Mouse (Mus musculus) bone marrow macrophage, adult 2 months (primary cell): ENCODE measurements around the gene Nebl.

Experiments used
- CTCF ChIP-seq: IDR thresholded peaks from 2 replicates; pipeline ENCODE4 v1.5.1; 2012; ENCODE audit warnings: low read depth, mild to moderate bottlenecking, low read length, moderate library complexity
- POLR2A ChIP-seq: IDR thresholded peaks from 2 replicates; pipeline ENCODE4 v1.6.1; 2012; ENCODE audit warnings: mild to moderate bottlenecking, low read depth, low read length, borderline replicate concordance

DNA sequence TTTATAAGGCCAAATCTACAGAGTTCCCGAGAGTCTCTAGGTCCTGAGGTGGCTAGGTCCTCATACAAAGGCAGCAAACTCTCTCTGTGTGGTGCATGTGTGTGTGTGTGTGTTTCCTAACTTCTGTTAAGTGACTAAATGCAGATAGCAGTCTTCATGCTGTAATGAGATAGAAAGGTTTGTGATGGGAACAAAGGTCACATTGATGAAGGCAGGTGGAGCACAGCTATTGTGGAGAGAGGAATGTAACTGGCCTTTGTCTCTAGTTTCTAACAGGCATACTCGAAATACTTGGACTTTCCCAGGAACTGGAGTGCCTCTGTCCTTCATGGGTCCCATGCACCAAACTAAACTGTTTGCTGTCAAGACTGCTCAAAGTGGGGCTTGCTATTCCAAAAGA, 14.1 kb downstream of the Nebl start:
- TF ChIP-seq CTCF (no peak), POLR2A (no peak)
